Mouse (Mus musculus): ENCODE data around the gene Xlr3b.
"Not testable (repeated sequence)": the region's sequence is repeated elsewhere in the genome, so short reads cannot be mapped to it uniquely, and the experiment has no call there.

The Xlr3b gene

GRCm38 (mm10) chrX:73191934-73192333, at the start of gene Xlr3b:
Gene Xlr3b, plus strand, starts transcription at chrX:73192207.
- DNase-seq (ENCODE audit: low read depth, low spot score), result peak; percentile 0

GRCm38 (mm10) chrX:73143218-73143618, 48.8 kb upstream of the Xlr3b start:
- not testable (repeated sequence) for DNase-seq (ENCODE audit: low read depth, low spot score)

- not testable (repeated sequence) for DNase-seq (ENCODE audit: low read depth, low spot score)
Observed at GRCm38 (mm10) chrX:73148496-73148895, 43.5 kb upstream of the Xlr3b start, which contains the start of gene Xlr5b. Gene Xlr5b, plus strand, starts transcription at chrX:73148796.

GRCm38 (mm10) chrX:73149350-73149749, 42.7 kb upstream of the Xlr3b start, which contains the start of gene DXBay18:
Gene DXBay18, minus strand, starts transcription at chrX:73149450.
- not testable (repeated sequence) for DNase-seq (ENCODE audit: low read depth, low spot score)

GRCm38 (mm10) chrX:73176889-73177288, 15.1 kb upstream of the Xlr3b start, which contains the start of gene Spin2d:
Gene Spin2d, minus strand, starts transcription at chrX:73176989.
- DNase-seq (ENCODE audit: low read depth, low spot score), result not testable (repeated sequence)

GRCm38 (mm10) chrX:73213819-73214564, 22.0 kb downstream of the Xlr3b start, which contains the start of gene Xlr4b:
Gene Xlr4b, plus strand, starts transcription at chrX:73214333.
- not testable (repeated sequence) for DNase-seq (ENCODE audit: low read depth, low spot score)

- no peak for DNase-seq (ENCODE audit: low read depth, low spot score)
Observed at GRCm38 (mm10) chrX:73225365-73225764, 33.4 kb downstream of the Xlr3b start.

GRCm38 (mm10) chrX:73227914-73228605, 36.1 kb downstream of the Xlr3b start, which contains the start of gene F8a:
Gene F8a, plus strand, starts transcription at chrX:73228291.
- DNase-seq (ENCODE audit: low read depth, low spot score), result peak; percentile 63

- DNase-seq (ENCODE audit: low read depth, low spot score), result no peak
Observed at GRCm38 (mm10) chrX:73228606-73229214, 36.7 kb downstream of the Xlr3b start.

GRCm38 (mm10) chrX:73229288-73229687, 37.3 kb downstream of the Xlr3b start:
- no peak for DNase-seq (ENCODE audit: low read depth, low spot score)

GRCm38 (mm10) chrX:73242821-73243325, 50.9 kb downstream of the Xlr3b start, which contains the start of gene Xlr4c:
Gene Xlr4c, minus strand, starts transcription at chrX:73243130.
- not testable (repeated sequence) for DNase-seq (ENCODE audit: low read depth, low spot score)

Measured in forelimb bud, embryonic 11.5 days (tissue).